Mouse (Mus musculus): ENCODE results near the gene Pip4k2a. TPM values are rescaled to one million over a fixed set of nuclear protein-coding genes. Genes with fewer than 3 reads are reported as not detected.

Pip4k2a gene
- polyA plus RNA-seq, 1 experiment from 2014 or later = 163 TPM

GRCm38 (mm10) chr2:18860686-18861085, 137.2 kb downstream of the Pip4k2a start:
- H3K79me2 ChIP-seq (ENCODE audit: inconsistent target) = no peaks in the 10 kb centered on the region
- no peak overlapping the region for H3K27ac ChIP-seq
- 89% methylated on average over 9 of the region's 9 CpGs for WGBS (ENCODE audit: missing documents)
- H3K36me3 ChIP-seq (ENCODE audit: inconsistent target) = peaks cover 48% of the 10 kb centered on the region; the same call in 1 of the 2 replicates
- no peak overlapping the region for H3K4me3 ChIP-seq (ENCODE audit: inconsistent target)

GRCm38 (mm10) chr2:18857952-18858351, 140.0 kb downstream of the Pip4k2a start:
- Histone ChIP-seq H3K4me3 (ENCODE audit: inconsistent target) (no peak overlapping the region), H3K27ac (no peak overlapping the region), H3K79me2 (ENCODE audit: inconsistent target) (no peaks in the 10 kb centered on the region), H3K36me3 (ENCODE audit: inconsistent target) (peaks cover 26% of the 10 kb centered on the region; the same call in 1 of the 2 replicates)
- 94% methylated on average over 3 of the region's 3 CpGs for WGBS (ENCODE audit: missing documents)

- H3K79me2 ChIP-seq (ENCODE audit: inconsistent target) = no peaks in the 10 kb centered on the region
- peaks cover 31% of the 10 kb centered on the region; the same call in 1 of the 2 replicates for H3K36me3 ChIP-seq (ENCODE audit: inconsistent target)
- no peak overlapping the region for H3K4me3 ChIP-seq (ENCODE audit: inconsistent target)
- 95% methylated on average over 13 of the region's 13 CpGs for WGBS (ENCODE audit: missing documents)
- H3K27ac ChIP-seq = no peak overlapping the region
These were observed 141.5 kb downstream of the Pip4k2a start for GRCm38 (mm10) chr2:18856461-18856860.

- Histone ChIP-seq H3K79me2 (ENCODE audit: inconsistent target) (no peaks in the 10 kb centered on the region), H3K36me3 (ENCODE audit: inconsistent target) (peaks cover 25% of the 10 kb centered on the region; the same call in 1 of the 2 replicates), H3K4me3 (ENCODE audit: inconsistent target) (no peak overlapping the region), H3K27ac (no peak overlapping the region)
- WGBS (ENCODE audit: missing documents) = 98% methylated on average over 7 of the region's 8 CpGs
These were observed 142.7 kb downstream of the Pip4k2a start for GRCm38 (mm10) chr2:18855246-18855645.

GRCm38 (mm10) chr2:18853345-18853744, 144.6 kb downstream of the Pip4k2a start:
- 86% methylated on average over 5 of the region's 5 CpGs for WGBS (ENCODE audit: missing documents)
- H3K27ac ChIP-seq = no peak overlapping the region
- H3K36me3 ChIP-seq (ENCODE audit: inconsistent target) = peaks cover 32% of the 10 kb centered on the region; the same call in 1 of the 2 replicates

GRCm38 (mm10) chr2:18850657-18851056, 147.3 kb downstream of the Pip4k2a start:
- no peak overlapping the region for H3K27ac ChIP-seq
- peaks cover 56% of the 10 kb centered on the region for H3K36me3 ChIP-seq (ENCODE audit: inconsistent target)
- WGBS (ENCODE audit: missing documents) = 95% methylated on average over 8 of the region's 8 CpGs
- H3K4me3 ChIP-seq (ENCODE audit: inconsistent target) = no peak overlapping the region
- no peaks in the 10 kb centered on the region for H3K79me2 ChIP-seq (ENCODE audit: inconsistent target)

More at GRCm38 (mm10) chr2:18853345-18853744, 144.6 kb downstream of the Pip4k2a start:
- Histone ChIP-seq H3K79me2 (ENCODE audit: inconsistent target) (no peaks in the 10 kb centered on the region), H3K4me3 (ENCODE audit: inconsistent target) (no peak overlapping the region)

GRCm38 (mm10) chr2:18848074-18848629, 149.8 kb downstream of the Pip4k2a start:
- no peaks in the 10 kb centered on the region for H3K79me2 ChIP-seq (ENCODE audit: inconsistent target)
- peaks cover 74% of the 10 kb centered on the region for H3K36me3 ChIP-seq (ENCODE audit: inconsistent target)
- H3K27ac ChIP-seq = no peak overlapping the region
- no peak overlapping the region for H3K4me3 ChIP-seq (ENCODE audit: inconsistent target)
- 97% methylated on average over 5 of the region's 5 CpGs for WGBS (ENCODE audit: missing documents)

- H3K36me3 ChIP-seq (ENCODE audit: inconsistent target) = peaks cover 50% of the 10 kb centered on the region
- no peak overlapping the region for H3K27ac ChIP-seq
- 97% methylated on average over 6 of the region's 6 CpGs for WGBS (ENCODE audit: missing documents)
- no peak overlapping the region for H3K4me3 ChIP-seq (ENCODE audit: inconsistent target)
- no peaks in the 10 kb centered on the region for H3K79me2 ChIP-seq (ENCODE audit: inconsistent target)
These were observed 155.4 kb downstream of the Pip4k2a start for GRCm38 (mm10) chr2:18842527-18842926.

GRCm38 (mm10) chr2:18841051-18841450, 156.9 kb downstream of the Pip4k2a start:
- Histone ChIP-seq H3K4me3 (ENCODE audit: inconsistent target) (no peak overlapping the region), H3K79me2 (ENCODE audit: inconsistent target) (no peaks in the 10 kb centered on the region), H3K36me3 (ENCODE audit: inconsistent target) (peaks cover 37% of the 10 kb centered on the region), H3K27ac (no peak overlapping the region)
- WGBS (ENCODE audit: missing documents) = 90% methylated on average over 8 of the region's 8 CpGs

GRCm38 (mm10) chr2:18839532-18839931, 158.4 kb downstream of the Pip4k2a start:
- Histone ChIP-seq H3K79me2 (ENCODE audit: inconsistent target) (no peaks in the 10 kb centered on the region), H3K4me3 (ENCODE audit: inconsistent target) (no peak overlapping the region), H3K27ac (no peak overlapping the region), H3K36me3 (ENCODE audit: inconsistent target) (peaks cover 22% of the 10 kb centered on the region)
- 92% methylated on average over 4 of the region's 4 CpGs for WGBS (ENCODE audit: missing documents)

- no peak overlapping the region for H3K4me3 ChIP-seq (ENCODE audit: inconsistent target)
- no peak overlapping the region for H3K27ac ChIP-seq
- no peaks in the 10 kb centered on the region for H3K79me2 ChIP-seq (ENCODE audit: inconsistent target)
- no peaks in the 10 kb centered on the region for H3K36me3 ChIP-seq (ENCODE audit: inconsistent target)
- 51% methylated on average over 12 of the region's 12 CpGs for WGBS (ENCODE audit: missing documents)
These were observed 162.5 kb downstream of the Pip4k2a start for GRCm38 (mm10) chr2:18835266-18835908.

GRCm38 (mm10) chr2:18833024-18833590, 164.8 kb downstream of the Pip4k2a start:
- 77% methylated on average over 9 of the region's 9 CpGs for WGBS (ENCODE audit: missing documents)
- no peaks in the 10 kb centered on the region for H3K79me2 ChIP-seq (ENCODE audit: inconsistent target)
- no peaks in the 10 kb centered on the region for H3K36me3 ChIP-seq (ENCODE audit: inconsistent target)
- no peak overlapping the region for H3K27ac ChIP-seq
- H3K4me3 ChIP-seq (ENCODE audit: inconsistent target) = no peak overlapping the region

GRCm38 (mm10) chr2:18831031-18831774, 166.7 kb downstream of the Pip4k2a start:
- Histone ChIP-seq H3K79me2 (ENCODE audit: inconsistent target) (no peaks in the 10 kb centered on the region), H3K4me3 (ENCODE audit: inconsistent target) (no peak overlapping the region), H3K27ac (no peak overlapping the region), H3K36me3 (ENCODE audit: inconsistent target) (no peaks in the 10 kb centered on the region)
- WGBS (ENCODE audit: missing documents) = 89% methylated on average over 6 of the region's 6 CpGs

- Histone ChIP-seq H3K27ac (no peak overlapping the region), H3K36me3 (ENCODE audit: inconsistent target) (no peaks in the 10 kb centered on the region), H3K4me3 (ENCODE audit: inconsistent target) (no peak overlapping the region), H3K79me2 (ENCODE audit: inconsistent target) (no peaks in the 10 kb centered on the region)
- WGBS (ENCODE audit: missing documents) = 98% methylated on average over 9 of the region's 9 CpGs
These were observed 175.2 kb downstream of the Pip4k2a start for GRCm38 (mm10) chr2:18822711-18823110.

Measured in macrophage (primary cell).